In the genomic region with DNA sequence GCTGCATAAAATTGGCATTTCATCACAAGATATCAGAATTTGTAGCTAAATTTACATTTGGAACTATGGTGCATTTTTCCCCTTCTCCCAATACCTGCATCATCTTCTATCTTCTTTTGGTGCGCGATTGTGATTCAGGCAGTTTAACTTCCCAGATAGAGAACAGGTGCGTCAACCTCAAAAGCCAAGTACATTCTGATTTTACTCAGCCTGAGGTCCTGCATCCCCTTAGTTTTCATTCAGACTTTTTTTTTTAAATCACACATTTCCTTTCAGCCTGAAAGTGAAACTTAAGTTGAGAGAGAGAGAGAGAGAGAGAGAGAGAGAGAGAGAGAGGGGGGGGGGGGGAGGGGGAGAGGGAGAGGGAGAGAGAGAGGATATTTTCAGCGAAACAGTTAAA, we compare ENCODE assay signal across 8 mouse cellular contexts. TPM values are rescaled to one million over a fixed set of nuclear protein-coding genes. Genes with fewer than 3 reads are reported as not detected.
A peak's percentile ranks its signal among the peaks of the same experiment; 100 is the strongest.
DNase-seq lines count a peak whose midpoint lies in the region; ATAC-seq lines count a peak whose summit lies in the region.

No protein-coding gene starts in this region.

- no peaks in the 10 kb centered on the region for H3K4me1 ChIP-seq in neural tube, embryonic 11.5 days (ENCODE audit: control insufficient read depth, insufficient read depth, low read length)
- peaks cover 3% of the 10 kb centered on the region; the same call in 1 of the 2 replicates for H3K4me1 ChIP-seq in forebrain, embryonic 16.5 days (replicated peaks; ENCODE audit: control insufficient read depth, insufficient read depth, low read length)
- H3K4me1 ChIP-seq in limb, embryonic 15.5 days: peaks cover 6% of the 10 kb centered on the region
- no peaks in the 10 kb centered on the region for H3K4me1 ChIP-seq in stomach, embryonic 16.5 days (ENCODE audit: control insufficient read depth, insufficient read depth, low read length)

- H3K9ac ChIP-seq in neural tube, embryonic 11.5 days (ENCODE audit: low read length): no peak overlapping the region
- no peak overlapping the region for H3K9ac ChIP-seq in forebrain, embryonic 16.5 days (replicated peaks; ENCODE audit: low read depth, low read length)
- H3K9ac ChIP-seq in limb, embryonic 15.5 days: peak overlapping the region; percentile 40; the same call in 1 of the 2 replicates
- peak overlapping the region; percentile 75 for H3K9ac ChIP-seq in stomach, embryonic 16.5 days (ENCODE audit: low read length)

- no peak overlapping the region for H3K27ac ChIP-seq in neural tube, embryonic 11.5 days (ENCODE audit: low read depth, low read length)
- H3K27ac ChIP-seq in forebrain, embryonic 16.5 days (ENCODE audit: low read length): no peak overlapping the region
- peak overlapping the region; percentile 51; the same call in 1 of the 2 replicates for H3K27ac ChIP-seq in limb, embryonic 15.5 days
- peak overlapping the region; percentile 88 for H3K27ac ChIP-seq in stomach, embryonic 16.5 days (ENCODE audit: low read length)

- H3K27me3 ChIP-seq in neural tube, embryonic 11.5 days (ENCODE audit: control insufficient read depth, insufficient read depth, low read length): no peaks in the 10 kb centered on the region
- H3K27me3 ChIP-seq in forebrain, embryonic 16.5 days (replicated peaks; ENCODE audit: control insufficient read depth, insufficient read depth, low read length): no peaks in the 10 kb centered on the region
- H3K27me3 ChIP-seq in limb, embryonic 15.5 days: no peaks in the 10 kb centered on the region
- no peaks in the 10 kb centered on the region for H3K27me3 ChIP-seq in stomach, embryonic 16.5 days (ENCODE audit: control insufficient read depth, insufficient read depth, low read length)

- H3K4me3 ChIP-seq in neural tube, embryonic 11.5 days (ENCODE audit: low read depth, low read length): peak overlapping the region; percentile 19
- peak overlapping the region; percentile 33 for H3K4me3 ChIP-seq in forebrain, embryonic 16.5 days (replicated peaks; ENCODE audit: low read length)
- peak overlapping the region; percentile 43 for H3K4me3 ChIP-seq in limb, embryonic 15.5 days
- H3K4me3 ChIP-seq in stomach, embryonic 16.5 days (replicated peaks; ENCODE audit: low read length): peak overlapping the region; percentile 61

- H3K9me3 ChIP-seq in neural tube, embryonic 11.5 days (ENCODE audit: control insufficient read depth, low read length): no peaks in the 10 kb centered on the region
- H3K9me3 ChIP-seq in forebrain, embryonic 16.5 days (ENCODE audit: control insufficient read depth, low read length): no peaks in the 10 kb centered on the region
- H3K9me3 ChIP-seq in limb, embryonic 15.5 days: no peaks in the 10 kb centered on the region
- H3K9me3 ChIP-seq in stomach, embryonic 16.5 days (replicated peaks; ENCODE audit: control insufficient read depth, low read length): no peaks in the 10 kb centered on the region

- DNase-seq in neural tube, embryonic 11.5 days (ENCODE audit: low spot score): no peak
- no peak for DNase-seq in neural tube, embryonic 10.5 days (ENCODE audit: extremely low spot score, low spot score)
- no peak for DNase-seq in layer of hippocampus, adult 18-20 months (ENCODE audit: low spot score in 2 of 2)
- DNase-seq in gastrocnemius, postnatal 4 days (ENCODE audit: low spot score in 2 of 2): no peak
- DNase-seq in thymus, postnatal 14 days: no peak

- no peak for ATAC-seq in neural tube, embryonic 11.5 days (ENCODE audit: insufficient read depth, low FRiP score, low TSS enrichment)
- ATAC-seq in forebrain, embryonic 16.5 days: no peak
- ATAC-seq in limb, embryonic 15.5 days (ENCODE audit: insufficient number of reproducible peaks, low FRiP score, low TSS enrichment, low read depth): no peak
- ATAC-seq in stomach, embryonic 16.5 days (ENCODE audit: insufficient read depth, low FRiP score): no peak

- H3K36me3 ChIP-seq in neural tube, embryonic 11.5 days (ENCODE audit: control insufficient read depth, insufficient read depth, low read length): no peaks in the 10 kb centered on the region
- H3K36me3 ChIP-seq in forebrain, embryonic 16.5 days (ENCODE audit: control insufficient read depth, insufficient read depth): no peaks in the 10 kb centered on the region
- no peaks in the 10 kb centered on the region for H3K36me3 ChIP-seq in limb, embryonic 15.5 days
- no peaks in the 10 kb centered on the region for H3K36me3 ChIP-seq in stomach, embryonic 16.5 days (ENCODE audit: control insufficient read depth, insufficient read depth, low read length)

- WGBS in neural tube, embryonic 11.5 days: 59% methylated on average over 4 of the region's 4 CpGs
- WGBS in forebrain, embryonic 16.5 days: 39% methylated on average over 4 of the region's 4 CpGs
- 41% methylated on average over 4 of the region's 4 CpGs for WGBS in limb, embryonic 15.5 days
- 38% methylated on average over 4 of the region's 4 CpGs for WGBS in stomach, embryonic 16.5 days

- peak overlapping the region; percentile 44 for H3K4me2 ChIP-seq in neural tube, embryonic 11.5 days (ENCODE audit: low read depth)
- peak overlapping the region; percentile 56 for H3K4me2 ChIP-seq in forebrain, embryonic 16.5 days (ENCODE audit: low read length)
- peak overlapping the region; percentile 53 for H3K4me2 ChIP-seq in limb, embryonic 15.5 days
- H3K4me2 ChIP-seq in stomach, embryonic 16.5 days (ENCODE audit: low read depth, low read length): peak overlapping the region; percentile 62

RNA-seq across cellular contexts. Expression of a gene that starts 1.2 kb away (rescaled TPM):
- polyA plus RNA-seq in neural tube, embryonic 11.5 days (2014; fragmentation: Nextera tagmentation; extraction: Ambion mirVana): 0.58 and 1.8 TPM in 2 replicates
- 0.98 and 0.99 TPM in 2 replicates for polyA plus RNA-seq in forebrain, embryonic 16.5 days (2015; fragmentation: Nextera tagmentation; extraction: Ambion mirVana)
- 1.0 and 1.2 TPM in 2 replicates for polyA plus RNA-seq in limb, embryonic 15.5 days (2015; fragmentation: Nextera tagmentation; extraction: Ambion mirVana)
- polyA plus RNA-seq in stomach, embryonic 16.5 days (2015; fragmentation: Nextera tagmentation; extraction: Ambion mirVana): 3.3 and 3.9 TPM in 2 replicates
- total RNA-seq in layer of hippocampus, adult 18-20 months (2021): 10 to 100 TPM in 1 of 2 experiments, 1 to 10 TPM in 1; 8.2 to 11.7 TPM
- 1 to 10 TPM; 3.7 to 3.8 TPM for total RNA-seq in gastrocnemius, postnatal 4 days (2021)

RNA-seq across cellular contexts. Expression of a gene that starts 27.6 kb away (rescaled TPM):
- 11.9 and 12.6 TPM in 2 replicates for polyA plus RNA-seq in neural tube, embryonic 11.5 days (2014; fragmentation: Nextera tagmentation; extraction: Ambion mirVana)
- polyA plus RNA-seq in forebrain, embryonic 16.5 days (2015; fragmentation: Nextera tagmentation; extraction: Ambion mirVana): 4.5 and 5.7 TPM in 2 replicates
- polyA plus RNA-seq in limb, embryonic 15.5 days (2015; fragmentation: Nextera tagmentation; extraction: Ambion mirVana): 11.5 and 11.8 TPM in 2 replicates
- 15.2 and 16.7 TPM in 2 replicates for polyA plus RNA-seq in stomach, embryonic 16.5 days (2015; fragmentation: Nextera tagmentation; extraction: Ambion mirVana)
- 10 to 100 TPM; 13.6 to 15.6 TPM for total RNA-seq in layer of hippocampus, adult 18-20 months (2021)
- total RNA-seq in gastrocnemius, postnatal 4 days (2021): 1 to 10 TPM; 9.1 to 9.3 TPM

Comparison
In these comparisons a context has a peak if more than half of its experiments do, and no peak if none do; other contexts are left out.
1. H3K27ac ChIP-seq: peak in limb, embryonic 15.5 days (single experiment) and stomach, embryonic 16.5 days (single experiment); none in neural tube, embryonic 11.5 days (single experiment) and forebrain, embryonic 16.5 days (single experiment).
2. H3K9ac ChIP-seq: peak in limb, embryonic 15.5 days (single experiment) and stomach, embryonic 16.5 days (single experiment); none in neural tube, embryonic 11.5 days (single experiment) and forebrain, embryonic 16.5 days (single experiment).
3. Peak in every context shown above with its lines, with median percentiles within 50 percentile points of each other: H3K4me2 ChIP-seq and H3K4me3 ChIP-seq.